Mouse (Mus musculus): Measurements from ENCODE around the gene Zfp618.

DNA sequence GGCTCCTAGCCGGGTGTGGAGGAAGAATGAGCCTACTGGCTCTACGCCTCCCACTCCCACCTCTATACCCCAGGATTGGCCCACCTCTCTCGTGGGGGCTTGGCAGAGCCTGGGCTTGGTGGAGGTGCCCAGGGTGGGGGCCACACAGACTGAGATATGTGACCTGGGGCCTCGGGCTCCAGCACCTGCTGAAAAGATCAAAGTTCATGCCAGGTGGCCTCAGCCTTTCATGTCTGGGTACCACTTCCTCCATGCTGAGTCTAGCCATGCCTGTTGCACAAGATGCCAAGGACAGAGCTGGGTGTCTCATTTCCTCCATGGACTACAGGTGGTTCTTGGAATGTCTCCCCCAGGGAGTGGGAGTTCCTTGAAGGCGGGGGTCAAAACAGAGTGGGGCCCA, 200.9 kb downstream of the Zfp618 start:
- TF ChIP-seq CTCF (conservative IDR thresholded peaks at IDR 0.05; ENCODE audit: low read length) (no peak), NANOG (IDR thresholded peaks at IDR 0.05; ENCODE audit: borderline replicate concordance, low read length) (no peak)
